Mouse (Mus musculus): Measurements from ENCODE around the gene Pdcd6ip. TPM values are rescaled to one million over a fixed set of nuclear protein-coding genes. Genes with fewer than 3 reads are reported as not detected.

Pdcd6ip gene
- polyA plus RNA-seq, 1 experiment from 2014 or later = 42.5 TPM

DNA sequence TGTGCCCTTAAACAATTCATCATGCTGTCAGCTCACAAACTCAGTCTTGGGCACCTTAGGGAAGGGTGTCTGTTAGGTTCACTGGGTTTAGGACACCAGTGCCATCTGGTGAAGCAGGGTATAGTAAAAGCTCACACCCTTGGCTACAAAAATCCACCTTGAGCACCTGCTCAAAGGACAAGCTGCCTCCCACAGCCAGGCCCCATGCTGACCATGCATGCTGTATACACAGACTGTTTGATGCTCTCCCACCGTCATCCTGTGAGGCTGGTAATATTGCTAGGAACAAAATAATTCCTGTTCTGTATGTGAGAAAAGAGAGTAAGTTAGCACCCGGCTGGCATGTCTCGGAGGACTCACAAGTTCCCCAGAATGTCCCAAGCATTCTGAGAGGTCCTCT, 64.0 kb downstream of the Pdcd6ip start:
- no peak overlapping the region for H3K9ac ChIP-seq (ENCODE audit: low read depth, low read length)
- H3K4me1 ChIP-seq (ENCODE audit: control insufficient read depth, low read depth, low read length) = no peaks in the 10 kb centered on the region
- no peaks in the 10 kb centered on the region for H3K36me3 ChIP-seq (ENCODE audit: control insufficient read depth, insufficient read depth)
- no peak overlapping the region for H3K27ac ChIP-seq (ENCODE audit: low read length)
- no peak overlapping the region for H3K4me3 ChIP-seq (ENCODE audit: low read depth, low read length)
- no peaks in the 10 kb centered on the region for H3K27me3 ChIP-seq (ENCODE audit: control insufficient read depth, insufficient read depth, low read depth, low read length)
- no peak for ATAC-seq (ENCODE audit: low read depth)
- H3K4me2 ChIP-seq (ENCODE audit: low read depth, low read length) = no peak overlapping the region
- WGBS (ENCODE audit: insufficient replicate concordance) = 58% methylated on average over 3 of the region's 3 CpGs
- no peaks in the 10 kb centered on the region for H3K9me3 ChIP-seq (replicated peaks; ENCODE audit: control insufficient read depth, low read length)

DNA sequence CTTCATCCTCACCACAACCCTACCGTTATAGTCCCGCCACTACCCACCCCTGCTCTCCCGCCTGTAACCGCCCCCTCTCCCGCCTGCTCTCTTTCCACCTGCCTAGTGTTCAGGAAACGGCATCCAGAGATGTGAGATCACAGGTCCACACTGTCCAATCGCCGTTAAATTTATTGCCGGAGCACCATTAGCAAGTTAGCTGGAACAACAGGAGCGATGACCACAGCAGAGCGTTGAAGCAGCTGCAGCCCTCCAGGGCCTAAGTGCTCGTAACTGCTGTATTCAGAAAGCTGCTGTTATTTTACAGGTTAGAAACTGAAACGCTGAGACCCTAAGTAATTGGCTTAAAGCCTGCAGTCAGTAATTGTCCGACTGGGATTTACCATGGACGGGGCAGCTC, 64.4 kb downstream of the Pdcd6ip start:
- H3K4me3 ChIP-seq (ENCODE audit: low read depth, low read length) = no peak overlapping the region
- 74% methylated on average over 15 of the region's 15 CpGs for WGBS (ENCODE audit: insufficient replicate concordance)

DNA sequence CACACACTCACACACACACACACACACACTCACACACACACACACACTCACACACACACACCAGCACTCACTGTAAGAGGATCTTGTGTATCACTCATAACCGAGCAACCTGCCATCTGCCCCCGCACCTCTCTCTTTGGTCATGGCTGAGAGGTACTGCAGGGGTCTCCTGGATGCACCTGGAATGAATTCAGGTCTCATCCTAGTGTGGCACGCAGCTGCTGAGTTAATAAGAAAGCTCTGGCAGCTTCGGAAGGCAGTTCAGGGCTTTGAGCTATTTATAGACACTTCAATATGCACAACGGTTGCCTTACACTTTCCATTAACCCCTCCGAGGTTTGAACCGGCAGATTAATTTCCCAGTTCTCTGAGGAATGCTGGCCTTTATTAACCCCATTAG, 73.1 kb downstream of the Pdcd6ip start:
- no peak for ATAC-seq (ENCODE audit: low read depth)
- H3K9ac ChIP-seq (ENCODE audit: low read depth, low read length) = no peak overlapping the region
- H3K27ac ChIP-seq (ENCODE audit: low read length) = no peak overlapping the region
- H3K36me3 ChIP-seq (ENCODE audit: control insufficient read depth, insufficient read depth) = no peaks in the 10 kb centered on the region
- no peak overlapping the region for H3K4me2 ChIP-seq (ENCODE audit: low read depth, low read length)
- WGBS (ENCODE audit: insufficient replicate concordance) = 57% methylated on average over 7 of the region's 7 CpGs
- H3K4me3 ChIP-seq (ENCODE audit: low read depth, low read length) = no peak overlapping the region
- no peaks in the 10 kb centered on the region for H3K4me1 ChIP-seq (ENCODE audit: control insufficient read depth, low read depth, low read length)
- H3K9me3 ChIP-seq (replicated peaks; ENCODE audit: control insufficient read depth, low read length) = no peaks in the 10 kb centered on the region; the same call in 1 of the 2 replicates
- H3K27me3 ChIP-seq (ENCODE audit: control insufficient read depth, insufficient read depth, low read depth, low read length) = no peaks in the 10 kb centered on the region

More for the DNA sequence above, 64.4 kb downstream of the Pdcd6ip start:
- Histone ChIP-seq H3K9ac (ENCODE audit: low read depth, low read length) (no peak overlapping the region), H3K4me1 (ENCODE audit: control insufficient read depth, low read depth, low read length) (no peaks in the 10 kb centered on the region), H3K27ac (ENCODE audit: low read length) (no peak overlapping the region), H3K27me3 (ENCODE audit: control insufficient read depth, insufficient read depth, low read depth, low read length) (no peaks in the 10 kb centered on the region), H3K4me2 (ENCODE audit: low read depth, low read length) (no peak overlapping the region), H3K36me3 (ENCODE audit: control insufficient read depth, insufficient read depth) (no peaks in the 10 kb centered on the region), H3K9me3 (replicated peaks; ENCODE audit: control insufficient read depth, low read length) (no peaks in the 10 kb centered on the region)
- no peak for ATAC-seq (ENCODE audit: low read depth)

DNA sequence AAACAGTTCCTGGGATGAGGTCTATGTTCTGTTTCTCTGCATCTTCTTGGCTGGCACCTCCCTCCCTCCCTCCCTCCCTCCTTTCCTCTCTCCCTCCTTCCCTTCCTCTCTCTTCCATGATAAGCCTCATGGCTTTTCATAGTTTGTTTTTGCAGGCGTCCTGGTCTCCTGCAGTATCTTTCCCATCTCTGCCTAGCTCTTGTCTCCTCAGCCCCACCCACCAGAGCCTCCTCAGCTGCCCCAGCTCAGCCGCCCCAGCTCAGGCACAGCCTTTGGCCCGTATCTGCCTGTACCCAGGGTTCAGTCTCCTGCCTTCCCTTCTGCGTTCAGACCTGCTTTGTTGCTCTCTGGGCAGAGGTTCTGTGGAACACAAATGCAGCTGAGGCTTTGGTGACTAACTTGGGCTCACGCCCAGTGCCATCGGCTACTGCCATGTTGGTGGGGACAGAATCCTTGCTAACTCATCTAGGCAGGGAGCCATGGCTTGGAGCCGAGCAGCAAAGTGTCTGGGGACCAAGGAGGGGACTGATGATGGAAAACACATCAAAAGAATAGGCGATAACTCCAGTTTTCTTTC, 74.8 kb downstream of the Pdcd6ip start:
- Histone ChIP-seq H3K9me3 (replicated peaks; ENCODE audit: control insufficient read depth, low read length) (no peaks in the 10 kb centered on the region; the same call in 1 of the 2 replicates), H3K4me1 (ENCODE audit: control insufficient read depth, low read depth, low read length) (no peaks in the 10 kb centered on the region), H3K4me2 (ENCODE audit: low read depth, low read length) (no peak overlapping the region), H3K9ac (ENCODE audit: low read depth, low read length) (no peak overlapping the region), H3K4me3 (ENCODE audit: low read depth, low read length) (no peak overlapping the region), H3K27ac (ENCODE audit: low read length) (no peak overlapping the region), H3K27me3 (ENCODE audit: control insufficient read depth, insufficient read depth, low read depth, low read length) (no peaks in the 10 kb centered on the region), H3K36me3 (ENCODE audit: control insufficient read depth, insufficient read depth) (no peaks in the 10 kb centered on the region)
- 49% methylated on average over 8 of the region's 8 CpGs for WGBS (ENCODE audit: insufficient replicate concordance)
- ATAC-seq (ENCODE audit: low read depth) = no peak

DNA sequence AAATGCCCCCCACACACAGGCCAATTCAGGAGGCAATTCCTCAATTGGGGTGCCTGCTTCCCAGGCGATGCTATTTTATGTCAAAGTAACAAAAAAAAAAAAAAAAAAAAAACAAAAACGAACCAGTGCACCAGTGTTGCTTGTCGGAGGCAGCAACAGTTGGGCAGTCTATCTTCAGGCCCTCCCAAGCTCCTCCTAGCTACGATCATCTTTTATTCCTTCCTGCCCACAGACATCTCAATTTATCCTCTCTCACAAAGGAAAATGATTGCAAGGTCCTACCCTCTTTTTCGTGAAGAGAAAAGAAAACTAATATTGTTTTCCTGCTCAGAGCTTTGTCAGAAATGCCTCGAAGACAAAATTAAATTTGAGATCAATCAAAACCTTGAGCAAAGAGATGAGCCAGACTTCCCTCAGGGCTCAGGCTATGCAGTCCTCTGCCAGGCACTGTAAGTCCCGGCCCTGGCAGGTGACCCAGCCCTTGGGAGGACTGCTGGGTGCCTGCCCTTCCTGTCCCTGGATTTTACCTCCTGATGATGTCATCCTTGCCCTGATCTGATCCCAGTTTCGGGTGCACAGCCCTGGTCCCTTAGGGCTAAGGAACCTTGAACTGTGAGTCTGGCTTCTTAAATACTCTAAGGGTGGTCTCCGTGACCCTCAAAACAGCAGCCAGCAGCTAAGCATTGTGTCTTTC, 75.6 kb downstream of the Pdcd6ip start:
- H3K36me3 ChIP-seq (ENCODE audit: control insufficient read depth, insufficient read depth) = no peaks in the 10 kb centered on the region
- no peaks in the 10 kb centered on the region for H3K9me3 ChIP-seq (replicated peaks; ENCODE audit: control insufficient read depth, low read length)
- no peak overlapping the region for H3K4me3 ChIP-seq (ENCODE audit: low read depth, low read length)
- H3K27ac ChIP-seq (ENCODE audit: low read length) = no peak overlapping the region
- H3K27me3 ChIP-seq (ENCODE audit: control insufficient read depth, insufficient read depth, low read depth, low read length) = no peaks in the 10 kb centered on the region
- no peak overlapping the region for H3K9ac ChIP-seq (ENCODE audit: low read depth, low read length)
- WGBS (ENCODE audit: insufficient replicate concordance) = 54% methylated on average over 9 of the region's 9 CpGs
- H3K4me1 ChIP-seq (ENCODE audit: control insufficient read depth, low read depth, low read length) = no peaks in the 10 kb centered on the region
- H3K4me2 ChIP-seq (ENCODE audit: low read depth, low read length) = no peak overlapping the region
- no peak for ATAC-seq (ENCODE audit: low read depth)

DNA sequence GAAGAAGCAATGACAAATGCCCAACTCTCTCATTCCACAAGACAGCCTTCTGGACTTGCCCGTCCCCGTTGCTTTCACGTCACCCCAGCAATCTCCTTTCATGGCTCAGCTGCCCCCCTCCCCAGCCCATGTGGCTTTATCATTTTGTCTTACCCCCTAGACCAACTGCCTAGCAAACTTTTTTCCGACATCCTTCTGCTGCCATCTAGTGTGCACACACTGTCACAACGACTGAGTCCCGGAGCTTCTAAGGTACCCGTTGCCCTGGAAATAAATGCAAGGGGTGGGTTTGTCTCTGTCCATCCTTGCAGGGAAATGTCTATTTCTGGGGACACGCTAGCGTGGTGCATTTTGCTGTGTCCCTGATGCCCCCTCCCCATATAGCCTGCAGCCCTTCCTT, 78.4 kb downstream of the Pdcd6ip start:
- H3K9me3 ChIP-seq (replicated peaks; ENCODE audit: control insufficient read depth, low read length) = no peaks in the 10 kb centered on the region
- no peaks in the 10 kb centered on the region for H3K27me3 ChIP-seq (ENCODE audit: control insufficient read depth, insufficient read depth, low read depth, low read length)
- H3K36me3 ChIP-seq (ENCODE audit: control insufficient read depth, insufficient read depth) = no peaks in the 10 kb centered on the region
- H3K4me2 ChIP-seq (ENCODE audit: low read depth, low read length) = no peak overlapping the region
- no peak for ATAC-seq (ENCODE audit: low read depth)
- H3K4me3 ChIP-seq (ENCODE audit: low read depth, low read length) = no peak overlapping the region
- H3K27ac ChIP-seq (ENCODE audit: low read length) = no peak overlapping the region
- no peak overlapping the region for H3K9ac ChIP-seq (ENCODE audit: low read depth, low read length)
- 14% methylated on average over 9 of the region's 9 CpGs for WGBS (ENCODE audit: insufficient replicate concordance)
- no peaks in the 10 kb centered on the region for H3K4me1 ChIP-seq (ENCODE audit: control insufficient read depth, low read depth, low read length)

DNA sequence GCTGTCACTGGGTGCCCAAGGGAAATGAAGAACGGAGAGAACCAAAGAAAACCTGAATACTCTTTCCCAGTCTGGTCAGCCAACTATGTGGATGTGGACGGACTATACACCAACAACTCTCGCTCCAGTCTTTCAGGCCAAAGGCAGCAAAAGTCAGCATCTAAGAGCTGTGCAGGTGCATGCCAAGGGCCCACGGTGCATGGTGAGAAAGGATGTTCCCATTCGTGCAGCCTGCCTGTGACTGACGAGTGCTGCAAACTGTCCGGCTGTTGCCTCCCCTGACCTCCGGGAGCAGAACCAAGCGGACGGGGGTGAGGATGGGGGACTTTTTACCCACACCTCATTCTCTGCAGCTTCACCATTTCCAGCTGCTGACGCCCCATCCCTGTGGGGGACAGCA, 78.9 kb downstream of the Pdcd6ip start:
- H3K4me2 ChIP-seq (ENCODE audit: low read depth, low read length) = no peak overlapping the region

DNA sequence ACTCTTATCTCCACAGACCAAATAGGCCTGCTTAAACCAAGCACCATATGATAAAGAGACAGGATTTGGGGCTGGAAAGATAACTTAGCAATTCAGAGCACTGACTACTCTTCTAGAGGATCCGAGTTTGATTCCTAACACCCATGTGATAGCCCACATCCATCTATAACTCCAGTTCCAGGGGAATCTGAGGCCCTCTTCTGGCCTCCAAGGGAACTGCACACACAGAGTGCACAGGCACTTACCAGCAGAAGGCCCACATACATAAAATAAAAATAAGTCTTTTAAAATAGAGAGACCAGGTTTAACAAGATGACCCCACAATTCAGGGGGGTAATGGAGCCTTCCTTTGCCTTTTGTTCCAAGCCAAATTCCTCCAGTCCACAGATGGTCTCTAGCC, 79.3 kb downstream of the Pdcd6ip start:
- no peaks in the 10 kb centered on the region for H3K4me1 ChIP-seq (ENCODE audit: control insufficient read depth, low read depth, low read length)
- H3K4me2 ChIP-seq (ENCODE audit: low read depth, low read length) = no peak overlapping the region
- no peaks in the 10 kb centered on the region for H3K27me3 ChIP-seq (ENCODE audit: control insufficient read depth, insufficient read depth, low read depth, low read length)
- no peak overlapping the region for H3K27ac ChIP-seq (ENCODE audit: low read length)
- WGBS (ENCODE audit: insufficient replicate concordance) = 51% methylated on average over 1 of the region's 1 CpGs
- H3K36me3 ChIP-seq (ENCODE audit: control insufficient read depth, insufficient read depth) = no peaks in the 10 kb centered on the region
- no peak overlapping the region for H3K9ac ChIP-seq (ENCODE audit: low read depth, low read length)
- no peak overlapping the region for H3K4me3 ChIP-seq (ENCODE audit: low read depth, low read length)
- no peaks in the 10 kb centered on the region for H3K9me3 ChIP-seq (replicated peaks; ENCODE audit: control insufficient read depth, low read length)
- ATAC-seq (ENCODE audit: low read depth) = no peak

More for the DNA sequence above, 78.9 kb downstream of the Pdcd6ip start:
- H3K9me3 ChIP-seq (replicated peaks; ENCODE audit: control insufficient read depth, low read length) = no peaks in the 10 kb centered on the region
- no peak overlapping the region for H3K4me3 ChIP-seq (ENCODE audit: low read depth, low read length)
- no peaks in the 10 kb centered on the region for H3K4me1 ChIP-seq (ENCODE audit: control insufficient read depth, low read depth, low read length)
- H3K27ac ChIP-seq (ENCODE audit: low read length) = no peak overlapping the region
- 75% methylated on average over 11 of the region's 11 CpGs for WGBS (ENCODE audit: insufficient replicate concordance)
- no peak for ATAC-seq (ENCODE audit: low read depth)
- no peaks in the 10 kb centered on the region for H3K36me3 ChIP-seq (ENCODE audit: control insufficient read depth, insufficient read depth)
- no peak overlapping the region for H3K9ac ChIP-seq (ENCODE audit: low read depth, low read length)
- no peaks in the 10 kb centered on the region for H3K27me3 ChIP-seq (ENCODE audit: control insufficient read depth, insufficient read depth, low read depth, low read length)

DNA sequence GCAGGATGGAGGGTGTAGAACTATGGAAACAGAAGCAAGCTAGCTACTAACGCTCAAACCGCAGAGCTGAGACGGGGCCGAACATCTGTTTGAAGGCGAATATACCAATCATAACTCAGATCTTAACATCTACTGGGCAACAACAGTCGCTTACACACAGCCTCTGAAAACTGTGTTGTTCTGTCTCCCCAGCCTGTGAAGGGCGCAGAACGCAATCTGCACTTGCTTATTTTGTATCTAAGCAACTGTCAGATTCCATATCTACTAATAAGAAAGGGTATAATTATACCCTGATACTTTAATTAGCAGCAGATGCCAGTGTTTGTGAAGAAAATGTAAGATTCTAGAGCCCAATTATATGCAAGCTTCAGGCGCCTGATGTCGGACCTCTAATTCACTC, 81.3 kb downstream of the Pdcd6ip start:
- no peak for ATAC-seq (ENCODE audit: low read depth)
- no peak overlapping the region for H3K9ac ChIP-seq (ENCODE audit: low read depth, low read length)
- no peaks in the 10 kb centered on the region for H3K9me3 ChIP-seq (replicated peaks; ENCODE audit: control insufficient read depth, low read length)
- 80% methylated on average over 10 of the region's 10 CpGs for WGBS (ENCODE audit: insufficient replicate concordance)
- H3K36me3 ChIP-seq (ENCODE audit: control insufficient read depth, insufficient read depth) = no peaks in the 10 kb centered on the region
- H3K4me3 ChIP-seq (ENCODE audit: low read depth, low read length) = no peak overlapping the region
- H3K4me2 ChIP-seq (ENCODE audit: low read depth, low read length) = no peak overlapping the region
- H3K4me1 ChIP-seq (ENCODE audit: control insufficient read depth, low read depth, low read length) = no peaks in the 10 kb centered on the region
- no peak overlapping the region for H3K27ac ChIP-seq (ENCODE audit: low read length)
- no peaks in the 10 kb centered on the region for H3K27me3 ChIP-seq (ENCODE audit: control insufficient read depth, insufficient read depth, low read depth, low read length)
